Mouse (Mus musculus): Measurements from ENCODE around the gene Vamp2. TPM values are rescaled to one million over a fixed set of nuclear protein-coding genes. Genes with fewer than 3 reads are reported as not detected.

Vamp2 gene
- polyA plus RNA-seq, 1 experiment, result 51.8 TPM

DNA sequence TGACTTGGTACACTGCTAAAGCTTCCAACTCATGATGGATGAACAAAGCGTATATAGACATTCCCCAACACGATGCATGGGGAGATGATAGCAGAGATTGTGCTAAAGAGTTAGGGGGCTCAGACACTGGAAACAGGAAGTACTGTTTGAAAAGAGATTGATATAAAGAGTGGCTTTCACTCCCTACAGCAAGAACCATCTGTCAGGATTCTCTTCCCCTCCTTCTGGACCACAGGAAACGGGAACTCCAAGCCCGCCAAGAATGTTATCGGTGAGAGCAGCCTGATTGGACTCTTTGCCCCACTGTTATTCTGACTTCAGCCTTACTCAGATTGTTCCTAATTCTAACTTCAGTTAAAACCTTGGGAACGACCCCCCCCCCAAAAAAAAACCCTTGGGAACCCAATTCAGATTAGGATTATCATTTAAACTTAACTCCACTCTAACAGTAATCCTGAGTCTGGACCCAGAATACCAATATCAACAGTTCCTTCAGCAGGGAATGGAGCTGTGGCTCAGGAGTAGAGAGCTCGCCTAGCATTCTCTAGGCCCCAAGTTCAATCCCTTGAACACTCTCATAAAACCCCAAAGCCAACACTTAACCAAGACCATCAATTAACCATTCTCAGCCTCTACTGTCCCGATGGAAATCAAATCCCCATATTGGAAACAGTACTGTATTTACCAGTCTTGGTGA, 40.3 kb downstream of the Vamp2 start:
- no peak overlapping the region for H3K4me3 ChIP-seq
- H3K79me2 ChIP-seq (ENCODE audit: control insufficient read depth, insufficient read depth), result no peaks in the 10 kb centered on the region
- H3K4me2 ChIP-seq (ENCODE audit: low read depth), result no peak overlapping the region
- no peaks in the 10 kb centered on the region for H3K36me3 ChIP-seq (ENCODE audit: control insufficient read depth, insufficient read depth)
- TF ChIP-seq TCF3 (IDR thresholded peaks at IDR 0.05; ENCODE audit: insufficient read length, low read depth) (no peak), MYOG (IDR thresholded peaks at IDR 0.05; ENCODE audit: control insufficient read depth in 1 of 3, insufficient read depth in 1 of 3, insufficient read length in 2 of 3, low read depth in 2 of 3) (no peak), E2F4 (IDR thresholded peaks at IDR 0.05; ENCODE audit: insufficient read depth) (no peak), MAX (IDR thresholded peaks at IDR 0.05; ENCODE audit: low read depth) (no peak), SRF (IDR thresholded peaks at IDR 0.05; ENCODE audit: control insufficient read depth, insufficient read length, low read depth) (no peak), USF1 (IDR thresholded peaks at IDR 0.05; ENCODE audit: low read depth) (no peak)
- H3K27me3 ChIP-seq (ENCODE audit: control insufficient read depth, insufficient read depth, insufficient read length), result peaks cover 10% of the 10 kb centered on the region
- H3ac ChIP-seq (ENCODE audit: control insufficient read depth, insufficient read length), result no peak overlapping the region

DNA sequence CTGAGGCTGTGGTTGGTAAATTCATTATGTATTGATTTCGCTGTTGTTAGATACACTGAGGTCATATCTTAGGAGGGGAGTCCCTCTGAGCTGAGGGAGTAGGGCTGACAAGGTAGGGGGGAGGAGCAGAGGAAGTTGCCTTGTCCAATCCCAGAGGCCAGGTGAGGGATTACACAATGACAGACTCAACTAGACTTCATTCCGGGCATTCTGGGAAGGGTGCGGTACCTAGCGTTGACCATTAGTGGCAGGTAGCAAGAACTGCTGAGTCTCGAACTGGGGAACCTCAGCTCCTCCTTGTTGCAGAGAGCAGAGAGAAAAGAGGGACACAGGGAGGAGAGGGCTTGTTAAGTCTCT, 45.3 kb downstream of the Vamp2 start:
- no peak overlapping the region for H3K4me2 ChIP-seq (ENCODE audit: low read depth)
- no peaks in the 10 kb centered on the region for H3K79me2 ChIP-seq (ENCODE audit: control insufficient read depth, insufficient read depth)
- no peak overlapping the region for H3ac ChIP-seq (ENCODE audit: control insufficient read depth, insufficient read length)
- H3K27me3 ChIP-seq (ENCODE audit: control insufficient read depth, insufficient read depth, insufficient read length), result peaks cover 10% of the 10 kb centered on the region
- no peak for TF ChIP-seq MYOD1 (IDR thresholded peaks at IDR 0.05; ENCODE audit: control insufficient read depth in 1 of 3, insufficient read length in 2 of 3, low read depth in 2 of 3)
- TF ChIP-seq POLR2A (IDR thresholded peaks at IDR 0.05; ENCODE audit: insufficient read length, low read depth), result no peak
- no peak for TF ChIP-seq E2F4 (IDR thresholded peaks at IDR 0.05; ENCODE audit: insufficient read depth)
- TF ChIP-seq TCF12 (IDR thresholded peaks at IDR 0.05; ENCODE audit: insufficient read depth, poor library complexity, severe bottlenecking), result no peak
- no peak for TF ChIP-seq SRF (IDR thresholded peaks at IDR 0.05; ENCODE audit: control insufficient read depth, insufficient read length, low read depth)
- H3K36me3 ChIP-seq (ENCODE audit: control insufficient read depth, insufficient read depth), result no peaks in the 10 kb centered on the region
- H3K4me3 ChIP-seq, result no peak overlapping the region

DNA sequence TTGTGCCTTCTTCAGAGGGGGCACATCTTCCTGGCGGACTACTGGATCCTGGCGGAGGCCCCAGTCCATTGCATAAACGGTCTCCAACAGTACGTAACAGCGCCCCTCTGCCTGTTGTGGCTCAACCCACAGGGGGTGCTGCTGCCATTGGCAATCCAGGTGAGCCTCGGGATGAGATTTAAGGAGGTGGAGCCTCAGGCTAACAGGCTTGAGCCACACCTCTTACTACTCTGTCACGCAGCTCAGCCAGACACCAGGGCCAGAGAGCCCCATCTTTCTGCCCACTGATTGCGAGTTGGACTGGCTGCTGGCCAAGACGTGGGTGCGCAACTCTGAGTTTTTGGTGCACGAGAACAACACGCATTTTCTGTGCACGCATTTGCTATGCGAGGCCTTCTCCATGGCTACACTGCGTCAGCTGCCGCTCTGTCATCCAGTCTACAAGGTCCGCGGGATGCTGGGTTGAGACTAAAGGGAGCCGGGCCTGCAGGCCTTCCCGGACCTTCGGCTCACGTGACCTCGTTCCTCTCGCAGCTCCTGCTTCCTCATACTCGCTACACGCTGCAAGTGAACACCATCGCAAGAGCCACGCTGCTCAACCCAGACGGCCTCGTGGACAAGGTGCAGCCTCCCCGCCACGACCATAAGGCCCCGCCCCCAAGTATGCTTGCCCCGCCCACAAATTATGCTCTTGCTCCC, 45.8 kb downstream of the Vamp2 start:
- H3K36me3 ChIP-seq (ENCODE audit: control insufficient read depth, insufficient read depth), result no peaks in the 10 kb centered on the region

DNA sequence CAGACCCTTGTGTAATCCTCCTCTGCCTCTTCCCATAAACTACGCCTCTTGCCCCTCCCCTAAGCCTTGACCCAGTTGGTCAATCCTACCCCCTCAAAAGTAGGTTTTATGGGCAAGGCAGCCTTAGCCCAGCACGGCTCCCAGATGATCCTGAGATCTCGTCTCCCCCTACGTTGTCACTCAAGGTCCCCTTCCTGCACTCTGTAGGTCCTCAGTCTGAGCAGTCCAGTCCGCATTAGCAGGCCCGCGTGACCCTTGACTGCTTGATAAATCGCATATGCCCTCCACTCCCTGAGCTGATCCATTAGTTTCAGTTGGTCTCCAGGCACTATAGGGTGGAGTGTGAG, 46.3 kb downstream of the Vamp2 start:
- H3K36me3 ChIP-seq (ENCODE audit: control insufficient read depth, insufficient read depth), result no peaks in the 10 kb centered on the region
- H3ac ChIP-seq (ENCODE audit: control insufficient read depth, insufficient read length), result no peak overlapping the region

More for the DNA sequence above, 45.8 kb downstream of the Vamp2 start:
- H3K4me3 ChIP-seq, result no peak overlapping the region
- H3K4me2 ChIP-seq (ENCODE audit: low read depth), result peak overlapping the region; percentile 34
- no peaks in the 10 kb centered on the region for H3K79me2 ChIP-seq (ENCODE audit: control insufficient read depth, insufficient read depth)
- TF ChIP-seq CEBPB (IDR thresholded peaks at IDR 0.05; ENCODE audit: insufficient read depth, poor library complexity, severe bottlenecking) (no peak), POLR2AphosphoS2 (IDR thresholded peaks at IDR 0.05; ENCODE audit: insufficient read length, low read depth) (no peak), E2F4 (IDR thresholded peaks at IDR 0.05; ENCODE audit: insufficient read depth) (no peak), TCF3 (IDR thresholded peaks at IDR 0.05; ENCODE audit: insufficient read length, low read depth) (no peak), USF1 (IDR thresholded peaks at IDR 0.05; ENCODE audit: low read depth) (peak; percentile 14), MAX (IDR thresholded peaks at IDR 0.05; ENCODE audit: low read depth) (no peak)
- H3ac ChIP-seq (ENCODE audit: control insufficient read depth, insufficient read length), result no peak overlapping the region
- H3K27me3 ChIP-seq (ENCODE audit: control insufficient read depth, insufficient read depth, insufficient read length), result peaks cover 10% of the 10 kb centered on the region

DNA sequence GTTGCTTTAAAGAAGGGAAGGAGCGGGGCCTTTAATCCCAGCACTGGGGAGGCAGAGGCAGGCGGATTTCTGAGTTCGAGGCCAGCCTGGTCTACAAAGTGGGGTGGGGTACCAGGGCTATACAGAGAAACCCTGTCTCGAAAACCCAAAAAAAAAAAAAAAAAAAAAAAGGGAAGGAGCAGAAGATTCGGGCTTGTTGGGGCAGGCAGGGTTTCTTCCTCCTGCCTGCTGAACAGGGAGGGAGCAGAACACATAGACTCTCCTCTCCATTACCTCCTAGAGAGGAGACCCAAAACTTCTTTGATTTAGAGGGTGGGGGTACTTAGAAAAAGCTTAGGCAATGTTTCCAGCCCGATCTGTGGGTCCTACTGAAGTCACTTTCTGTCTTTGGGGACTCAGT, 47.1 kb downstream of the Vamp2 start:
- no peak overlapping the region for H3K4me3 ChIP-seq
- peaks cover 10% of the 10 kb centered on the region for H3K27me3 ChIP-seq (ENCODE audit: control insufficient read depth, insufficient read depth, insufficient read length)
- no peak overlapping the region for H3K4me2 ChIP-seq (ENCODE audit: low read depth)
- no peaks in the 10 kb centered on the region for H3K79me2 ChIP-seq (ENCODE audit: control insufficient read depth, insufficient read depth)
- no peak overlapping the region for H3ac ChIP-seq (ENCODE audit: control insufficient read depth, insufficient read length)
- no peaks in the 10 kb centered on the region for H3K36me3 ChIP-seq (ENCODE audit: control insufficient read depth, insufficient read depth)
- TF ChIP-seq MYOD1 (IDR thresholded peaks at IDR 0.05; ENCODE audit: control insufficient read depth in 1 of 3, insufficient read length in 2 of 3, low read depth in 2 of 3) (no peak), CEBPB (IDR thresholded peaks at IDR 0.05; ENCODE audit: insufficient read depth, poor library complexity, severe bottlenecking) (no peak), TCF12 (IDR thresholded peaks at IDR 0.05; ENCODE audit: insufficient read depth, poor library complexity, severe bottlenecking) (no peak)

More for the DNA sequence above, 46.3 kb downstream of the Vamp2 start:
- no peak overlapping the region for H3K4me3 ChIP-seq
- TF ChIP-seq MAX (IDR thresholded peaks at IDR 0.05; ENCODE audit: low read depth), result no peak
- TF ChIP-seq MYOG (IDR thresholded peaks at IDR 0.05; ENCODE audit: control insufficient read depth in 1 of 3, insufficient read depth in 1 of 3, insufficient read length in 2 of 3, low read depth in 2 of 3), result no peak
- no peak for TF ChIP-seq POLR2A (IDR thresholded peaks at IDR 0.05; ENCODE audit: insufficient read length, low read depth)
- TF ChIP-seq TCF12 (IDR thresholded peaks at IDR 0.05; ENCODE audit: insufficient read depth, poor library complexity, severe bottlenecking), result no peak
- no peaks in the 10 kb centered on the region for H3K79me2 ChIP-seq (ENCODE audit: control insufficient read depth, insufficient read depth)
- H3K27me3 ChIP-seq (ENCODE audit: control insufficient read depth, insufficient read depth, insufficient read length), result peaks cover 10% of the 10 kb centered on the region
- H3K4me2 ChIP-seq (ENCODE audit: low read depth), result no peak overlapping the region

Other genes with a start within 250 kb of the Vamp2 start
- 36.7 TPM for gene Ndel1, start 216.6 kb upstream of the Vamp2 start, polyA plus RNA-seq (2012; fragmentation: generic; extraction: Trizol)
- gene Rnf222, start 199.9 kb upstream of the Vamp2 start, polyA plus RNA-seq (2012; fragmentation: generic; extraction: Trizol), result not detected
- gene Rpl26, start 186.9 kb upstream of the Vamp2 start, polyA plus RNA-seq (2012; fragmentation: generic; extraction: Trizol), result 695 TPM
- gene Odf4, start 161.4 kb upstream of the Vamp2 start, polyA plus RNA-seq (2012; fragmentation: generic; extraction: Trizol), result not detected
- gene Arhgef15, start 131.0 kb upstream of the Vamp2 start, polyA plus RNA-seq (2012; fragmentation: generic; extraction: Trizol), result 0.49 TPM
- gene Slc25a35, start 120.4 kb upstream of the Vamp2 start, polyA plus RNA-seq (2012; fragmentation: generic; extraction: Trizol), result 2.3 TPM
- 56.4 TPM for gene Rangrf, start 113.3 kb upstream of the Vamp2 start, polyA plus RNA-seq (2012; fragmentation: generic; extraction: Trizol)
- 9.1 TPM for gene Pfas, start 80.0 kb upstream of the Vamp2 start, polyA plus RNA-seq (2012; fragmentation: generic; extraction: Trizol)
- 29.1 TPM for gene Ctc1, start 72.6 kb upstream of the Vamp2 start, polyA plus RNA-seq (2012; fragmentation: generic; extraction: Trizol)
- 28.2 TPM for gene Aurkb, start 42.8 kb upstream of the Vamp2 start, polyA plus RNA-seq (2012; fragmentation: generic; extraction: Trizol)
- gene Borcs6, start 28.8 kb upstream of the Vamp2 start, polyA plus RNA-seq (2012; fragmentation: generic; extraction: Trizol), result 27.2 TPM
- 29.5 TPM for gene Tmem107, start 17.7 kb upstream of the Vamp2 start, polyA plus RNA-seq (2012; fragmentation: generic; extraction: Trizol)
- 8.9 TPM for gene Per1, start 6.7 kb downstream of the Vamp2 start, polyA plus RNA-seq (2012; fragmentation: generic; extraction: Trizol)
- gene Hes7, start 31.9 kb downstream of the Vamp2 start, polyA plus RNA-seq (2012; fragmentation: generic; extraction: Trizol), result 0.28 TPM
- 0.78 TPM for gene 9130213A22Rik, start 34.1 kb downstream of the Vamp2 start, polyA plus RNA-seq (2012; fragmentation: generic; extraction: Trizol)
- gene Aloxe3, start 37.4 kb downstream of the Vamp2 start, polyA plus RNA-seq (2012; fragmentation: generic; extraction: Trizol), result 0.01 TPM
- gene Alox12b, start 68.5 kb downstream of the Vamp2 start, polyA plus RNA-seq (2012; fragmentation: generic; extraction: Trizol), result not detected
- not detected for gene Alox8, start 109.4 kb downstream of the Vamp2 start, polyA plus RNA-seq (2012; fragmentation: generic; extraction: Trizol)
- gene Gucy2e, start 148.5 kb downstream of the Vamp2 start, polyA plus RNA-seq (2012; fragmentation: generic; extraction: Trizol), result not detected
- 10.3 TPM for gene Cntrob, start 235.3 kb downstream of the Vamp2 start, polyA plus RNA-seq (2012; fragmentation: generic; extraction: Trizol)
- 116 TPM for gene Trappc1, start 235.5 kb downstream of the Vamp2 start, polyA plus RNA-seq (2012; fragmentation: generic; extraction: Trizol)
- 2.0 TPM for gene Kcnab3, start 237.8 kb downstream of the Vamp2 start, polyA plus RNA-seq (2012; fragmentation: generic; extraction: Trizol)